Mouse (Mus musculus): Measurements from ENCODE around the gene Hoxc12. TPM values are rescaled to one million over a fixed set of nuclear protein-coding genes. Genes with fewer than 3 reads are reported as not detected.

Hoxc12 gene
- total and polyA plus RNA-seq, 3 experiments: not detected

GRCm38 (mm10) chr15:102937036-102937666 is 594 bp downstream of the Hoxc12 start:
- Histone ChIP-seq H3K27ac (ENCODE audit: insufficient read depth, low read depth) (no peak overlapping the region), H3K9me3 (replicated peaks; ENCODE audit: low read length) (peaks cover 11% of the 10 kb centered on the region), H3K4me3 (replicated peaks in 1 of 3; ENCODE audit: low read depth in 2 of 3, low read length in 2 of 3, poor library complexity in 1 of 3) (no peak overlapping the region), H3K36me3 (replicated peaks in 1 of 2; ENCODE audit: control insufficient read depth in 1 of 2, insufficient read depth in 1 of 2, low read length in 1 of 2) (no peaks in the 10 kb centered on the region), H3K9ac (ENCODE audit: insufficient read depth, low read depth) (no peak overlapping the region), H3K4me1 (ENCODE audit: control insufficient read depth in 1 of 2, insufficient read depth in 2 of 2) (no peaks in the 10 kb centered on the region), H3K4me2 (ENCODE audit: insufficient read depth, low read depth, poor library complexity, severe bottlenecking) (no peak overlapping the region), H3K27me3 (replicated peaks) (peaks cover 91% of the 10 kb centered on the region), H3K79me2 (replicated peaks; ENCODE audit: control insufficient read depth, extremely low read depth, insufficient read depth, poor library complexity, severe bottlenecking) (no peaks in the 10 kb centered on the region)
- DNase-seq (ENCODE audit: extremely low read depth): no peak
- in situ Hi-C loops (cut with MboI; ENCODE audit: low pct_ligation_motif_present, low pct_unique_long_range_greater_than_20kb, low sequenced_read_pairs) (no loop called here), dilution Hi-C loops (cut with MboI; ENCODE audit: extremely low pct_ligation_motif_present, extremely low pct_unique_long_range_greater_than_20kb, low sequenced_read_pairs) (no loop called here)
- TF ChIP-seq ETS1 (conservative IDR thresholded peaks at IDR 0.05; ENCODE audit: low read depth, low read length) (no peak), RCOR1 (conservative IDR thresholded peaks at IDR 0.05; ENCODE audit: low read depth, low read length) (no peak), NELFE (IDR thresholded peaks at IDR 0.05; ENCODE audit: low read depth, low read length) (no peak), NRF1 (IDR thresholded peaks at IDR 0.05; ENCODE audit: low read depth, low read length) (no peak), POLR2A (IDR thresholded peaks at IDR 0.05; ENCODE audit: low read depth, low read length) (no peak)

DNA sequence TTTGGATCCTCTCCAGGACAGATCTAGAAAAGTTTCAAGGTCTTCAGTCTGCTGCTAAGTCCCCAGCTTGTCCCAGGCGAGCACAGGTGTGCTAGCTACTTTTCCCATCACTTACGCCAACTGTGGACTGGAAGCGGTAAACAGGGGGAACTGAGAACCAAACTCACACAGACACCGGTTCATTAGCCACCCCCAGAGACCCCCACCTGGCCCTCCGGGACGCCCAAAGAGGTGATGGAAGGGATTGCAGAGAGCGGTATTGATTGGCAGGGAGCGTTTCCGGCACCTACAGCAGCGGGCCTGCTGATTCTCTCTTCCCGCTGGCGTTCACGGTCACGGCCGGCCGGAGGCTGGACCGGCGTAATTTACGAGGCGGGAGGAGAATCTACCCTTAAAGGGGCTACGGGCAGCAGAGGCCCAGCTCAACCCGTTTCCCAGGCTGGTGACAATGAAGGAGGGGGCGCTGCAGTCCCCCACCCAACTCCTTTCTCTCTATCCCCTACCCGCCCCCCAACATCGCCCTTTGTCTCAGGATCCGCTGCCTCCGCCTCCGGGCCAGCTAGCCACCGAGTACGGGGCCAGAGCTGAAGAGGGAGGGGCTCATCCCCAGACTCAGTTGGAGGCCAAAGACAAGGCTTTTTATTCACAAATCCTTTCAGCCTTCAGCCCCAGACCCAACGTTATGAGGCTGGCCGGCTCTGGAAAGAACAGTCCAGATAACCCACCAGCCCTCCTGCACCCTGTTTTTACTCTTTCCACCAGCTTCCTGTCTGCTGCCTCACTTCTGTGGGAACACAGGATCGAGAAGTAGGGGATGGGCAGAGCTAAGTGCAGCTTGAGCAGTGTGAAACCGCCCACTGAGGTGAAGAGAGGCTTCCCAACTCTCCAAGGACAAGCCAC is 2.9 kb downstream of the Hoxc12 start:
- Histone ChIP-seq H3K4me2 (ENCODE audit: insufficient read depth, low read depth, poor library complexity, severe bottlenecking) (no peak overlapping the region), H3K79me2 (replicated peaks; ENCODE audit: control insufficient read depth, extremely low read depth, insufficient read depth, poor library complexity, severe bottlenecking) (no peaks in the 10 kb centered on the region), H3K4me1 (ENCODE audit: control insufficient read depth in 1 of 2, insufficient read depth in 2 of 2) (no peaks in the 10 kb centered on the region), H3K9ac (ENCODE audit: insufficient read depth, low read depth) (no peak overlapping the region), H3K27me3 (replicated peaks) (peaks cover 90% of the 10 kb centered on the region), H3K27ac (ENCODE audit: insufficient read depth, low read depth) (no peak overlapping the region), H3K9me3 (replicated peaks; ENCODE audit: low read length) (peaks cover 11% of the 10 kb centered on the region), H3K36me3 (replicated peaks in 1 of 2; ENCODE audit: control insufficient read depth in 1 of 2, insufficient read depth in 1 of 2, low read length in 1 of 2) (no peaks in the 10 kb centered on the region), H3K4me3 (replicated peaks in 1 of 3; ENCODE audit: low read depth in 2 of 3, low read length in 2 of 3, poor library complexity in 1 of 3) (no peak overlapping the region)
- in situ Hi-C loops (cut with MboI; ENCODE audit: low pct_ligation_motif_present, low pct_unique_long_range_greater_than_20kb, low sequenced_read_pairs): no loop called here
- DNase-seq (ENCODE audit: extremely low read depth): no peak
- TF ChIP-seq TCF12 (IDR thresholded peaks at IDR 0.05; ENCODE audit: low read depth, low read length) (no peak), MAFK (IDR thresholded peaks at IDR 0.05; ENCODE audit: insufficient replicate concordance, low read length) (no peak), EP300 (IDR thresholded peaks at IDR 0.05; ENCODE audit: low read length) (no peak), IRF4 (IDR thresholded peaks at IDR 0.05; ENCODE audit: low read depth, low read length) (no peak), POLR2A (IDR thresholded peaks at IDR 0.05; ENCODE audit: low read depth, low read length) (no peak), HCFC1 (IDR thresholded peaks at IDR 0.05; ENCODE audit: low read depth, low read length) (no peak), KAT2A (IDR thresholded peaks at IDR 0.05; ENCODE audit: insufficient replicate concordance, low read length) (no peak), MAZ (IDR thresholded peaks at IDR 0.05; ENCODE audit: low read depth, low read length) (no peak), MYC (IDR thresholded peaks at IDR 0.05; ENCODE audit: low read depth, low read length) (no peak), JUND (conservative IDR thresholded peaks at IDR 0.05; ENCODE audit: low read depth, low read length) (no peak), TBP (conservative IDR thresholded peaks at IDR 0.05; ENCODE audit: low read depth, low read length) (no peak), BHLHE40 (IDR thresholded peaks at IDR 0.05; ENCODE audit: low read depth, low read length) (no peak), CHD2 (IDR thresholded peaks at IDR 0.05; ENCODE audit: low read length) (no peak), ZMIZ1 (IDR thresholded peaks at IDR 0.05; ENCODE audit: low read depth, low read length) (no peak), SIN3A (IDR thresholded peaks at IDR 0.05; ENCODE audit: low read length) (no peak)
- dilution Hi-C loops (cut with MboI; ENCODE audit: extremely low pct_ligation_motif_present, extremely low pct_unique_long_range_greater_than_20kb, low sequenced_read_pairs): no loop called here
